Mouse (Mus musculus) MEL (cell line): Measurements from ENCODE around the gene Gm21885.

Source experiments
- CHD2 ChIP-seq: IDR thresholded peaks from 2 replicates; pipeline ENCODE4 v1.6.1; 2011; ENCODE audit warnings: low read length, improper control_type of control experiment
- CTCF ChIP-seq, 3 experiments: IDR thresholded peaks in 2 of 3; conservative IDR thresholded peaks in 1 of 3; 2 replicates each; pipeline ENCODE4 v1.5.1; 2011 to 2012; ENCODE audit warnings: low read length in 3 of 3, low read depth in 2 of 3, mild to moderate bottlenecking in 2 of 3, improper control_type of control experiment in 1 of 3, inconsistent platforms in 1 of 3, mixed read lengths in 1 of 3, moderate library complexity in 1 of 3; ENCODE audit not compliant: control insufficient read depth in 1 of 3, insufficient read depth in 1 of 3, poor library complexity in 1 of 3, severe bottlenecking in 1 of 3
- GABPA ChIP-seq: IDR thresholded peaks from 2 replicates; pipeline ENCODE4 v1.6.1; 2012; ENCODE audit warnings: low read depth, mild to moderate bottlenecking, inconsistent platforms, low read length, improper control_type of control experiment, moderate library complexity
- MYB ChIP-seq: IDR thresholded peaks from 2 replicates; pipeline ENCODE4 v1.6.1; 2011; ENCODE audit warnings: mild to moderate bottlenecking, low read depth, low read length, improper control_type of control experiment
- MYC ChIP-seq: IDR thresholded peaks from 2 replicates; pipeline ENCODE4 v1.6.1; 2011; ENCODE audit warnings: low read depth, mild to moderate bottlenecking, low read length, improper control_type of control experiment, moderate library complexity
- POLR2A ChIP-seq, 2 experiments: IDR thresholded peaks; 2 replicates each; pipeline ENCODE4 v1.6.1; 2011 to 2012; ENCODE audit warnings: low read length in 2 of 2, mild to moderate bottlenecking in 2 of 2, control low read depth in 1 of 2, improper control_type of control experiment in 1 of 2, low read depth in 1 of 2, moderate library complexity in 1 of 2; ENCODE audit not compliant: control insufficient read depth in 1 of 2, insufficient read depth in 1 of 2, poor library complexity in 1 of 2
- POLR2AphosphoS2 ChIP-seq: IDR thresholded peaks from 2 replicates; pipeline ENCODE4 v1.6.1; 2011; ENCODE audit warnings: low read length, improper control_type of control experiment
- RAD21 ChIP-seq: IDR thresholded peaks from 2 replicates; pipeline ENCODE4 v1.6.1; 2011; ENCODE audit warnings: mild to moderate bottlenecking, low read depth, low read length, improper control_type of control experiment
- RCOR1 ChIP-seq: IDR thresholded peaks from 2 replicates; pipeline ENCODE4 v1.6.1; 2012; ENCODE audit warnings: low read depth, mild to moderate bottlenecking, inconsistent platforms, low read length, improper control_type of control experiment
- SMC3 ChIP-seq: IDR thresholded peaks from 2 replicates; pipeline ENCODE4 v1.6.1; 2011; ENCODE audit warnings: low read depth, low read length, improper control_type of control experiment
- TAL1 ChIP-seq: IDR thresholded peaks from 2 replicates; pipeline ENCODE4 v1.6.1; 2012; ENCODE audit warnings: mild to moderate bottlenecking, inconsistent platforms, low read length, moderate library complexity, mixed read lengths
- TBP ChIP-seq: IDR thresholded peaks from 2 replicates; pipeline ENCODE4 v1.8.0; 2011; ENCODE audit warnings: low read depth, low read length, improper control_type of control experiment
- USF1 ChIP-seq: IDR thresholded peaks from 2 replicates; pipeline ENCODE4 v1.6.1; 2014; ENCODE audit warnings: low read depth, mild to moderate bottlenecking, inconsistent platforms, low read length, improper control_type of control experiment, moderate library complexity
- ZNF384 ChIP-seq: IDR thresholded peaks from 2 replicates; pipeline ENCODE4 v1.6.1; 2012; ENCODE audit warnings: low read depth, mild to moderate bottlenecking, inconsistent platforms, low read length, improper control_type of control experiment

DNA sequence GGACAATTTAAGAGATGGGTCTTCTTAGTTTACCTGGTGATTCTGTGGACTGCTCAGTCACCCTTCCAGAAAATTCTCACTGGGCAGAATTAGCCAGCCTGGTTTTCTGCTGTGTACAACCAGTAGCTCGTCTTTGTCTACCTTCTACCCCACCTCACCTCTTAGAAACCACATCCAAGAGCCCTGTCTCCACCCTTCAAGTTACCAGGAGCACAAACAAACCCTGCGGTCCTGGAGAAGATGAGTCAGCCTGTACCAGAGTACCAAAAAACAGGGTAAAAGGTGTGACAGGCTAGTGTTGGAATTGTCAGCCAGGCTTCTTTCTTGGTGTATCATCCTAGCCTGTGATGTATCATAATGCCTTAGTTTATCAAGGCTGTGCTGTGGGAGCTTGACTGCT is 6.0 kb upstream of the Gm21885 start:
- TF ChIP-seq POLR2A (IDR thresholded peaks at IDR 0.05; ENCODE audit: control insufficient read depth in 1 of 2, insufficient read depth in 1 of 2, low read depth in 1 of 2, low read length in 2 of 2, poor library complexity in 1 of 2) (no peak), ZNF384 (no peak), CTCF (IDR thresholded peaks at IDR 0.05 in 2 of 3, conservative IDR thresholded peaks at IDR 0.05 in 1 of 3; ENCODE audit: control insufficient read depth in 1 of 3, insufficient read depth in 1 of 3, low read depth in 2 of 3, low read length in 3 of 3, poor library complexity in 1 of 3, severe bottlenecking in 1 of 3) (no peak), CHD2 (no peak), MYC (no peak), POLR2AphosphoS2 (no peak), RCOR1 (no peak), USF1 (no peak), SMC3 (no peak), RAD21 (no peak), MYB (no peak), TAL1 (no peak), TBP (no peak), GABPA (no peak)
